Mouse (Mus musculus): Measurements from ENCODE around the gene Gm20388. TPM values are rescaled to one million over a fixed set of nuclear protein-coding genes. Genes with fewer than 3 reads are reported as not detected.

The Gm20388 gene
- polyA plus RNA-seq, 1 experiment from 2014 or later: not detected

GRCm38 (mm10) chr8:122283356-122284202, 2372.9 kb downstream of the Gm20388 start:
- H3K27me3 ChIP-seq (ENCODE audit: control insufficient read depth, insufficient read depth, low read depth, low read length): no peaks in the 10 kb centered on the region
- H3K36me3 ChIP-seq (ENCODE audit: control insufficient read depth, insufficient read depth, low read length): no peaks in the 10 kb centered on the region
- ATAC-seq (ENCODE audit: low read depth): no peak
- peak overlapping the region; percentile 73 for H3K9ac ChIP-seq (ENCODE audit: low read length)
- peak overlapping the region; percentile 61 for H3K4me3 ChIP-seq (ENCODE audit: low read length)
- under 1% methylated on average over 37 of the region's 37 CpGs for WGBS
- H3K4me2 ChIP-seq (ENCODE audit: low read depth, low read length): peak overlapping the region; percentile 87
- H3K27ac ChIP-seq (ENCODE audit: low read length): peak overlapping the region; percentile 86
- no peaks in the 10 kb centered on the region for H3K9me3 ChIP-seq (ENCODE audit: control insufficient read depth, low read length)
- H3K4me1 ChIP-seq (replicated peaks; ENCODE audit: control insufficient read depth, insufficient read depth, low read length): peaks cover 40% of the 10 kb centered on the region

GRCm38 (mm10) chr8:122284203-122284658, 2373.6 kb downstream of the Gm20388 start:
- Histone ChIP-seq H3K9ac (ENCODE audit: low read length) (peak overlapping the region; percentile 73), H3K27ac (ENCODE audit: low read length) (peak overlapping the region; percentile 86), H3K27me3 (ENCODE audit: control insufficient read depth, insufficient read depth, low read depth, low read length) (no peaks in the 10 kb centered on the region), H3K4me2 (ENCODE audit: low read depth, low read length) (peak overlapping the region; percentile 87), H3K36me3 (ENCODE audit: control insufficient read depth, insufficient read depth, low read length) (no peaks in the 10 kb centered on the region), H3K4me3 (ENCODE audit: low read length) (peak overlapping the region; percentile 61), H3K4me1 (replicated peaks; ENCODE audit: control insufficient read depth, insufficient read depth, low read length) (peaks cover 41% of the 10 kb centered on the region), H3K9me3 (ENCODE audit: control insufficient read depth, low read length) (no peaks in the 10 kb centered on the region)
- ATAC-seq (ENCODE audit: low read depth): no peak
- WGBS: under 1% methylated on average over 33 of the region's 33 CpGs

- ATAC-seq (ENCODE audit: low read depth): no peak
- peaks cover 41% of the 10 kb centered on the region for H3K4me1 ChIP-seq (replicated peaks; ENCODE audit: control insufficient read depth, insufficient read depth, low read length)
- peak overlapping the region; percentile 86 for H3K27ac ChIP-seq (ENCODE audit: low read length)
- no peaks in the 10 kb centered on the region for H3K9me3 ChIP-seq (ENCODE audit: control insufficient read depth, low read length)
- peak overlapping the region; percentile 73 for H3K9ac ChIP-seq (ENCODE audit: low read length)
- peak overlapping the region; percentile 87 for H3K4me2 ChIP-seq (ENCODE audit: low read depth, low read length)
- peak overlapping the region; percentile 61 for H3K4me3 ChIP-seq (ENCODE audit: low read length)
- no peaks in the 10 kb centered on the region for H3K27me3 ChIP-seq (ENCODE audit: control insufficient read depth, insufficient read depth, low read depth, low read length)
- WGBS: 5% methylated on average over 21 of the region's 21 CpGs
- no peaks in the 10 kb centered on the region for H3K36me3 ChIP-seq (ENCODE audit: control insufficient read depth, insufficient read depth, low read length)
Measured at GRCm38 (mm10) chr8:122284659-122285261, 2374.1 kb downstream of the Gm20388 start.

- ATAC-seq (ENCODE audit: low read depth): no peak
- Histone ChIP-seq H3K36me3 (ENCODE audit: control insufficient read depth, insufficient read depth, low read length) (no peaks in the 10 kb centered on the region), H3K4me1 (replicated peaks; ENCODE audit: control insufficient read depth, insufficient read depth, low read length) (peaks cover 34% of the 10 kb centered on the region), H3K27ac (ENCODE audit: low read length) (no peak overlapping the region), H3K9me3 (ENCODE audit: control insufficient read depth, low read length) (no peaks in the 10 kb centered on the region), H3K9ac (ENCODE audit: low read length) (no peak overlapping the region), H3K4me2 (ENCODE audit: low read depth, low read length) (no peak overlapping the region), H3K4me3 (ENCODE audit: low read length) (no peak overlapping the region), H3K27me3 (ENCODE audit: control insufficient read depth, insufficient read depth, low read depth, low read length) (no peaks in the 10 kb centered on the region)
- WGBS: 73% methylated on average over 6 of the region's 6 CpGs
Measured at GRCm38 (mm10) chr8:122285727-122286126, 2375.1 kb downstream of the Gm20388 start.

- Histone ChIP-seq H3K4me3 (ENCODE audit: low read length) (no peak overlapping the region), H3K36me3 (ENCODE audit: control insufficient read depth, insufficient read depth, low read length) (no peaks in the 10 kb centered on the region), H3K9me3 (ENCODE audit: control insufficient read depth, low read length) (no peaks in the 10 kb centered on the region), H3K4me1 (replicated peaks; ENCODE audit: control insufficient read depth, insufficient read depth, low read length) (peaks cover 34% of the 10 kb centered on the region), H3K27ac (ENCODE audit: low read length) (no peak overlapping the region), H3K27me3 (ENCODE audit: control insufficient read depth, insufficient read depth, low read depth, low read length) (no peaks in the 10 kb centered on the region), H3K4me2 (ENCODE audit: low read depth, low read length) (no peak overlapping the region), H3K9ac (ENCODE audit: low read length) (no peak overlapping the region)
- ATAC-seq (ENCODE audit: low read depth): no peak
- 51% methylated on average over 10 of the region's 10 CpGs for WGBS
Measured at GRCm38 (mm10) chr8:122286899-122287298, 2376.3 kb downstream of the Gm20388 start.

GRCm38 (mm10) chr8:122287742-122288141, 2377.1 kb downstream of the Gm20388 start:
- no peak overlapping the region for H3K27ac ChIP-seq (ENCODE audit: low read length)
- peaks cover 34% of the 10 kb centered on the region for H3K4me1 ChIP-seq (replicated peaks; ENCODE audit: control insufficient read depth, insufficient read depth, low read length)
- H3K27me3 ChIP-seq (ENCODE audit: control insufficient read depth, insufficient read depth, low read depth, low read length): no peaks in the 10 kb centered on the region
- ATAC-seq (ENCODE audit: low read depth): no peak
- H3K4me2 ChIP-seq (ENCODE audit: low read depth, low read length): no peak overlapping the region
- H3K9ac ChIP-seq (ENCODE audit: low read length): peak overlapping the region; percentile 22; the same call in 1 of the 2 replicates
- WGBS: 73% methylated on average over 8 of the region's 8 CpGs
- H3K4me3 ChIP-seq (ENCODE audit: low read length): no peak overlapping the region
- no peaks in the 10 kb centered on the region for H3K36me3 ChIP-seq (ENCODE audit: control insufficient read depth, insufficient read depth, low read length)
- no peaks in the 10 kb centered on the region for H3K9me3 ChIP-seq (ENCODE audit: control insufficient read depth, low read length)

GRCm38 (mm10) chr8:122288344-122288743, 2377.7 kb downstream of the Gm20388 start:
- no peak for ATAC-seq (ENCODE audit: low read depth)
- Histone ChIP-seq H3K4me2 (ENCODE audit: low read depth, low read length) (no peak overlapping the region), H3K4me3 (ENCODE audit: low read length) (no peak overlapping the region), H3K9ac (ENCODE audit: low read length) (peak overlapping the region; percentile 22; the same call in 1 of the 2 replicates), H3K4me1 (replicated peaks; ENCODE audit: control insufficient read depth, insufficient read depth, low read length) (peaks cover 32% of the 10 kb centered on the region), H3K9me3 (ENCODE audit: control insufficient read depth, low read length) (no peaks in the 10 kb centered on the region), H3K27ac (ENCODE audit: low read length) (no peak overlapping the region), H3K27me3 (ENCODE audit: control insufficient read depth, insufficient read depth, low read depth, low read length) (no peaks in the 10 kb centered on the region), H3K36me3 (ENCODE audit: control insufficient read depth, insufficient read depth, low read length) (no peaks in the 10 kb centered on the region)
- WGBS: 55% methylated on average over 3 of the region's 3 CpGs

GRCm38 (mm10) chr8:122291075-122291474, 2380.4 kb downstream of the Gm20388 start:
- ATAC-seq (ENCODE audit: low read depth): no peak
- no peak overlapping the region for H3K27ac ChIP-seq (ENCODE audit: low read length)
- no peak overlapping the region for H3K4me3 ChIP-seq (ENCODE audit: low read length)
- 42% methylated on average over 12 of the region's 12 CpGs for WGBS
- H3K27me3 ChIP-seq (ENCODE audit: control insufficient read depth, insufficient read depth, low read depth, low read length): no peaks in the 10 kb centered on the region
- H3K36me3 ChIP-seq (ENCODE audit: control insufficient read depth, insufficient read depth, low read length): no peaks in the 10 kb centered on the region
- H3K4me1 ChIP-seq (replicated peaks; ENCODE audit: control insufficient read depth, insufficient read depth, low read length): peaks cover 30% of the 10 kb centered on the region
- no peak overlapping the region for H3K9ac ChIP-seq (ENCODE audit: low read length)
- H3K9me3 ChIP-seq (ENCODE audit: control insufficient read depth, low read length): no peaks in the 10 kb centered on the region
- no peak overlapping the region for H3K4me2 ChIP-seq (ENCODE audit: low read depth, low read length)

GRCm38 (mm10) chr8:122291549-122291948, 2380.9 kb downstream of the Gm20388 start:
- Histone ChIP-seq H3K27me3 (ENCODE audit: control insufficient read depth, insufficient read depth, low read depth, low read length) (no peaks in the 10 kb centered on the region), H3K9ac (ENCODE audit: low read length) (no peak overlapping the region), H3K9me3 (ENCODE audit: control insufficient read depth, low read length) (no peaks in the 10 kb centered on the region), H3K36me3 (ENCODE audit: control insufficient read depth, insufficient read depth, low read length) (no peaks in the 10 kb centered on the region), H3K4me1 (replicated peaks; ENCODE audit: control insufficient read depth, insufficient read depth, low read length) (peaks cover 34% of the 10 kb centered on the region), H3K4me2 (ENCODE audit: low read depth, low read length) (no peak overlapping the region), H3K4me3 (ENCODE audit: low read length) (no peak overlapping the region), H3K27ac (ENCODE audit: low read length) (no peak overlapping the region)
- no peak for ATAC-seq (ENCODE audit: low read depth)
- 64% methylated on average over 10 of the region's 10 CpGs for WGBS
